Mouse (Mus musculus) layer of hippocampus, adult 9-11 months (tissue): ENCODE data around the gene Osbp2.

Experiments
- DNase-seq: peaks from one replicate; pipeline ENCODE4 v3.0.0; 2022

Osbp2 gene

GRCm38 (mm10) chr11:3817986-3818758 lies 45.5 kb downstream of the Osbp2 start:
- DNase-seq: no peak

- DNase-seq: no peak
These were observed 47.8 kb downstream of the Osbp2 start for GRCm38 (mm10) chr11:3815951-3816350.

- no peak for DNase-seq
These were observed 50.4 kb downstream of the Osbp2 start for GRCm38 (mm10) chr11:3813340-3813739.

- no peak for DNase-seq
These were observed 55.5 kb downstream of the Osbp2 start for GRCm38 (mm10) chr11:3808162-3808561.

- DNase-seq: no peak
These were observed 58.3 kb downstream of the Osbp2 start for GRCm38 (mm10) chr11:3805362-3805761.

- no peak for DNase-seq
These were observed 59.1 kb downstream of the Osbp2 start for GRCm38 (mm10) chr11:3804639-3805038.

- no peak for DNase-seq
These were observed 61.6 kb downstream of the Osbp2 start for GRCm38 (mm10) chr11:3802057-3802456.

GRCm38 (mm10) chr11:3797631-3798215 lies 66.0 kb downstream of the Osbp2 start:
- DNase-seq: peak; percentile 72

GRCm38 (mm10) chr11:3790736-3791135 lies 73.0 kb downstream of the Osbp2 start:
- DNase-seq: no peak

- no peak for DNase-seq
These were observed 73.8 kb downstream of the Osbp2 start for GRCm38 (mm10) chr11:3789919-3790318.

GRCm38 (mm10) chr11:3786564-3786963 lies 77.1 kb downstream of the Osbp2 start:
- DNase-seq: peak; percentile 78

- DNase-seq: no peak
These were observed 88.4 kb downstream of the Osbp2 start for GRCm38 (mm10) chr11:3775263-3775644.

GRCm38 (mm10) chr11:3774463-3775262 lies 89.0 kb downstream of the Osbp2 start:
- DNase-seq: no peak

- DNase-seq: no peak
These were observed 89.8 kb downstream of the Osbp2 start for GRCm38 (mm10) chr11:3773782-3774462.

- DNase-seq: no peak
These were observed 90.6 kb downstream of the Osbp2 start for GRCm38 (mm10) chr11:3773136-3773535.

GRCm38 (mm10) chr11:3771348-3771747 lies 92.4 kb downstream of the Osbp2 start:
- no peak for DNase-seq

GRCm38 (mm10) chr11:3767830-3768229 lies 95.9 kb downstream of the Osbp2 start:
- no peak for DNase-seq

- DNase-seq: no peak
These were observed 96.7 kb downstream of the Osbp2 start for GRCm38 (mm10) chr11:3766964-3767363.

- no peak for DNase-seq
These were observed 99.4 kb downstream of the Osbp2 start for GRCm38 (mm10) chr11:3764352-3764751.

- DNase-seq: no peak
These were observed 101.8 kb downstream of the Osbp2 start for GRCm38 (mm10) chr11:3761775-3762501.

GRCm38 (mm10) chr11:3761339-3761738 lies 102.4 kb downstream of the Osbp2 start:
- DNase-seq: no peak

- DNase-seq: no peak
These were observed 104.3 kb downstream of the Osbp2 start for GRCm38 (mm10) chr11:3759433-3759832.

- DNase-seq: no peak
These were observed 108.4 kb downstream of the Osbp2 start for GRCm38 (mm10) chr11:3755341-3755740.
